Mouse (Mus musculus): ENCODE results near the gene Hexim2. TPM values are rescaled to one million over a fixed set of nuclear protein-coding genes. Genes with fewer than 3 reads are reported as not detected.

Gene Hexim2
- total RNA-seq, 4 experiments from 2014 or later: 13.4 to 18.1 (median 16.5) TPM

- no peak for DNase-seq (ENCODE audit: low spot score in 2 of 2)
These were observed 20.2 kb upstream of the Hexim2 start for GRCm38 (mm10) chr11:103111881-103112551.

DNA sequence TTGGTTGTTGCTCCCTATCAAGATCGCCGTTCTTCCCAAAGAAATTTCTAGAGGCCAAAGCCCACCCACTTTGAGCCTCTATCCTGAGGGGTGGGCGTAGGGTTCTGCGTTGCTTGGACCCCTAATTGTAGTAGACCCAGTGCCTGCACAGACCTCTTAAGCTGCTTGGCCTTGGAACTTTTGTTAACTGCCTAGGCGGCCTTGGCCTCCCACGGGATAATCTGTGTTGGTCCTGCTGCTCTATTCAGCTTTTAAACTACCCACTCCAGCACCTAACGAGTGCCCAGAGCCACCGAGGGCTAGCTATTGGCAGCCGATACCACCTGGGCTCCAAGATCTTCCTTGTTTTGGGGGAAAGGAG lies 19.7 kb upstream of the Hexim2 start:
- no peak for DNase-seq (ENCODE audit: low spot score in 2 of 2)

DNA sequence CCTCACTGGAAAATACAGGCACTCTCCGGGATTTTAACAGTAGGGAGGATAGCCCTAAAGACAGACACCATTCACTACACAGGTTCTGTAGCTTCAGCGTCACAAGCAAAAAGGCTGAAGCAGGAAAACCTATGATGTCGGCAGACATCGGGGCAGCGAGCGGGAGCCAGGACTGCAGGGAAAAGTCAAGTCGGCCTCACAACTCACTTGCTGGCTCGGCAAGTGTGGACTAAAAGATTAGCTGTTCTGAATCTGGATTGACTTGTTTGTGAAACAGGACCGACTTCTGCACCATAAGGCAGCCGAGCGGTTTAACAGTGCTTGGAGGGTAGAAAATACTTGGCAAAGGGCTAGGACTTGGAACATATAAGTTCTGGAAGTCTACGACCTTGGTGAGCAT lies 19.2 kb upstream of the Hexim2 start:
- no peak for DNase-seq (ENCODE audit: low spot score in 2 of 2)

DNA sequence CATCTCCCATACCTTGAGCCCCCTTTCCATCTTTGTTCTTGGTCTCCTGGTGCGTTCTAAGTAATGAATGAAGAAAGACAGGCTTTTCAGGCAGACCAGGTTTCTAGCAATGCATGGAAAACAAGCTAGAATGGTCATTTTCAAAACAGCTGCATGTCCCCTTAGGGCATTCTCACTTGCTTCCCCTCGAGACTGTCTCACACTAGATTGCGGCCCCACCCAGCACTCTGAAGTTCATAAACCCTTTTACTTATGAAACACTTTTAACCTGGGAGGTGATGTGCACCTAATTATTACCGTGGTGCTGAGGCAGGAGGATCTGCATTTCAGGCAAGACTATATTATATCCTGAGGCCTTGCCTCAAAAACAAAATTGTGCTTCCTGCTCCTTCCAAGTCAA lies 18.5 kb upstream of the Hexim2 start:
- DNase-seq (ENCODE audit: low spot score in 2 of 2): no peak

GRCm38 (mm10) chr11:103114270-103114943 lies 17.8 kb upstream of the Hexim2 start:
- DNase-seq (ENCODE audit: low spot score in 2 of 2): no peak

DNA sequence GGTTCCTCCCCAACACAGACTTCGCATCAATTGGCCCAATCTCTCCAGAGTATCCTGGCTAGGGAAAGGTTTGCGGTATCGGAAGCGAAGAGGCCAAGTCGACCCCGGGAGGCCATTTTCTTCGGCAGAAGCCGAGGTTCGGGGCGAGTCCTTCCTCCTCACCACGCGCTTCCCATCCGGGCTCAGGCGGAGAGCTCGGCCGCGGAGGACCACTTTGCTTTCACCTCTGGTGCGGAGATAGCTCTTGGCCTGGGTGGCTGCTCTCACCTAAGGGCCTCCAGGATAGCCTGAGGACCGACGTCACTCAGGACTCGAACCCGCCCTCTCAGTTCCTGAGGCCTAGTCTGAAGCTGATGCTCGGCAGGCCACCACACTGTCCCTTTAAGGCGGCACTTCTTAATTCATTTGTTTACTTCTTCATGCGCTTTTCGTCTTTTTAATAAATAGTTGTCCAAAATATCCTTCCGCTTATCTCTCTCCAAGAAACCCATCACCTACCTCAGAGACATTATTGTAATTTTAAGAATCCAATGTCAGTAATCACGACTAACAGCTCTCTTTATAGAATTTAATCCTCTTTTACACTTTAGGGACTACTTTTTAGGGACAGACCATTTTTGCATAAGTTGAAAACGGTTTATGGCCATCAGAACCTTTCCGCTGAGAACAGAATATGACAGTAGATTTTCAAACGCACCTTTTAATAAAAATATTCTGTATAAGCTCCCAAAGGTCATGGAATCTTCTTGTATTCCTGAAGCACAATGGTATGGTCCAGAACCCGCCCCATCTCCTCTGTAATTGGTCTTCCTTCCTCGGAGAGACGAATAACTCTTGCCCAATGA lies 16.8 kb upstream of the Hexim2 start:
- DNase-seq (ENCODE audit: low spot score in 2 of 2): peak; percentile 71 to 84

DNA sequence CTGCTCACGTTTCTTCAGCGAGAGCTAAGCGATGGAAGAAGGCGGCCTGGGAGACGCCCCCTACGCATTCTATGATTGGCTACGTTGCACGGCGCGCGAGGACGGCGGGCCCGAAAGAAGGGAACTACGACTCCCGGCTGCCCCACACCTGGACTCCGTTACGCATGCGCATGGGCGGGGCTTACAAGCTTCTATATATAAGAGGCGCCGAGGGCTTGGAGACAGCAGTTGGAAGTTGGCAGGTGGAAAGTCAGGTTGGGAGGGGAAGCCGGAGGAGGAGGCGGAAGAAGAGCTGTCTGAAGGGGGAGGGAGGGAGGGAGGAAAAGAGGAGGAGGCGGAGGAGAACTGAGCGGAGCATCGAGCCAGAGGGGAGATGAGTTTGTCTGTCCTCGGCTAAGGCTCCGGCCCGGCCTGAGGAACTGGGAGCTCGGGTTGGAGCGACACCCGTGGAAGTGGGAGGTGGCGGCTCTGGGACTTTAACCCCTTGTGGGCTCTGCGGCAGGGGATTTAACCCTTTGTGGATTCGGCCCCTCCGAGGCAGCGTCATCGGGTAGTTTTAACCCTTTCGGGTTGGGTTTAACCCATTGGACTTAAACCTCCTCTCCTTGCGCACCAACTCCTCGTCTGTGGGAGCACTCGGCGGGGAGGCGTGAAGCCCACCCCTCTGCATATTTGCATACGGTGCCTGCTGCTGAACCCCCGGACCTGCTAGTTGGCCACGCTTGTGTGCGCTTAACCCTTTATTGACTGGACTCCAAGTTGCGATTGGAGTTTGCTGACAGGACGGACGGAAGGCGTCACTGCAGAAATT lies 16.0 kb upstream of the Hexim2 start, which contains the start of gene Hexim1:
TSS of gene Hexim1 (plus strand) at position 224 of the 811 bp plus-strand sequence.
- peak; percentile 99 for DNase-seq (ENCODE audit: low spot score in 2 of 2)

DNA sequence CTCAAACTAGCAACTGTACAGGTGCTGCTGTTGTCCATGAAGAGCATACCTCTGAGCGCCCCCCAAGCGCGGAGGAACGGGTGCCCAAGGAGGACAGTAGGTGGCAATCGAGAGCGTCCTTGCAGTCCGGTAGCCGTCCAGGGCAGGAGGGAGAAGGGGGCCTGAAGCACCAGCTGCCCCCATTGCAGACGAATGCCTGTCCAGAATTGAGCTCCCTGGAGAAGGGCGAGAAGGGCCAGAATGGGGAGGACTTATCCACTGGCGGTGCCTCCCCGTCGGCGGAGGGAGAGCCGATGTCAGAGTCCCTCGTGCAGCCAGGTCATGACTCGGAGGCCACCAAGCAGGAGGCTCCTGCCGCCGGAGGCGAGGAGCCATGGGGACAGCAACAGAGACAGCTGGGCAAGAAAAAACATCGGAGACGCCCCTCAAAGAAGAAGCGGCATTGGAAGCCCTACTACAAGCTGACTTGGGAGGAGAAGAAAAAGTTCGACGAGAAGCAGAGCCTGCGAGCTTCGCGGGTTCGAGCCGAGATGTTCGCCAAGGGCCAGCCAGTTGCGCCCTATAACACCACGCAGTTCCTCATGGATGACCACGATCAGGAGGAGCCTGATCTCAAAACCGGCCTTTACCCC lies 15.2 kb upstream of the Hexim2 start:
- peak in 1 of 2 experiments; percentile 46 for DNase-seq (ENCODE audit: low spot score in 2 of 2)

DNA sequence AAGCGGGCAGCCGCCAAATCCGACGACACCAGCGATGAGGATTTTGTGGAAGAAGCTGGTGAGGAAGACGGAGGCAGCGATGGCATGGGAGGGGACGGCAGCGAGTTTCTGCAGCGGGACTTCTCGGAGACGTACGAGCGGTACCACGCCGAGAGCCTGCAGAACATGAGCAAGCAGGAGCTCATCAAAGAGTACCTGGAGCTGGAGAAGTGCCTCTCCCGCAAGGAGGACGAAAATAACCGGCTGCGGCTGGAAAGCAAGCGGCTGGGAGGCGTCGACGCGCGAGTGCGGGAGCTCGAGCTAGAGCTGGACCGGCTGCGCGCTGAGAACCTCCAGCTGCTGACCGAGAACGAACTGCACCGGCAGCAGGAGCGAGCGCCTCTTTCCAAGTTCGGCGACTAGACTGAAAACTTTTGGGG lies 14.6 kb upstream of the Hexim2 start:
- no peak for DNase-seq (ENCODE audit: low spot score in 2 of 2)

- DNase-seq (ENCODE audit: low spot score in 2 of 2): no peak
These were observed 13.4 kb upstream of the Hexim2 start for GRCm38 (mm10) chr11:103118866-103119265.

GRCm38 (mm10) chr11:103119609-103120008 lies 12.6 kb upstream of the Hexim2 start:
- DNase-seq (ENCODE audit: low spot score in 2 of 2): no peak

DNA sequence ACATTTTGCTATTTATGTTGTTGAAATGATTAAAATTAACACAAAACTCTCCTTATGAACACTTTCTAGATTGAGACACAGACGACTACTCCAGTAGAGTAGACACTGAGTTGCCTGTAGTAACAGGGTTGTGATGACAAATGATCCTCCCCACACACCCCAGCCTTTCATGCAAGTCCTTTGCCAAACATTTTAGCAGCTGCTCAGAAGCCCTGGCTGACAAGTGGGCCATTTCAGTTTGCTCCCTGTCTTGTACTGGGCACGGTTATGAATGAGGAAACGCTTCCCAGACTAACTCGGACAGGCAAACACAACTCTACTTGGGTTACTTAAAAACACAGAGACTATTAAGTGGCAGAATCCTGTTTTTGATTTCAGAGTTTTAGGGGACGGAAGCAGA lies 11.9 kb upstream of the Hexim2 start:
- DNase-seq (ENCODE audit: low spot score in 2 of 2): no peak

GRCm38 (mm10) chr11:103132576-103133455 lies 587 bp downstream of the Hexim2 start:
- DNase-seq (ENCODE audit: low spot score in 2 of 2): peak; percentile 100

- DNase-seq (ENCODE audit: low spot score in 2 of 2): no peak
These were observed 1.4 kb downstream of the Hexim2 start for GRCm38 (mm10) chr11:103133456-103134185.

DNA sequence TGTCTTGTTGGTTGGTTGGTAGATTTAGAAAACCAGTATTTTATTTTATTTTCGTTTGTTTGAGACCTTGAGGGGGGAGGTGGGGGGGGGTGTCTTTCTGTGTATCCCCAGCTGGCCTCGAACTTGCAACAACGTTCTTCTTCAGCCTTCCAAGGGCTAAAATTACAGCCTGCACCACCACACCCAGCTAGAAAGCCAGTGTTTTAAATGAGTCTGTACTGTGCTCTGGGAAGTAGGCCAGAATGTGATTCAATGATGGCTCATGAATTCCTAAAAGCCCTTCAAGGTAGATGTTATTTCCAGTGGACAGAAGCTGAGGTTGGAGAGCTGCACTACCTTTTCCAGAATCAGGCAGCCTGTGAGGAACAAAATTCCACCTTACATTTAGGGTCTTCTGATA lies 2.0 kb downstream of the Hexim2 start:
- no peak for DNase-seq (ENCODE audit: low spot score in 2 of 2)

- no peak for DNase-seq (ENCODE audit: low spot score in 2 of 2)
These were observed 3.9 kb downstream of the Hexim2 start for GRCm38 (mm10) chr11:103136039-103136577.

- DNase-seq (ENCODE audit: low spot score in 2 of 2): no peak
These were observed 7.9 kb downstream of the Hexim2 start for GRCm38 (mm10) chr11:103139951-103140762.

GRCm38 (mm10) chr11:103140763-103141100 lies 8.5 kb downstream of the Hexim2 start:
- no peak for DNase-seq (ENCODE audit: low spot score in 2 of 2)
